Mouse (Mus musculus) heart, adult 2 months (tissue): Measurements from ENCODE around the gene Olfr71.

Experiments
- CTCF ChIP-seq: fragments of 200-600 bp; IDR thresholded peaks from 2 replicates; pipeline ENCODE4 v1.8.1; 2022; ENCODE audit warnings: antibody characterized with exemption, mild to moderate bottlenecking, moderate library complexity
- EP300 ChIP-seq: fragments of 200-500 bp; IDR thresholded peaks from 2 replicates; pipeline ENCODE4 v1.6.1; 2011; ENCODE audit warnings: low read depth, low read length, control low read depth; ENCODE audit not compliant: insufficient read depth
- POLR2A ChIP-seq: fragments of 200-500 bp; IDR thresholded peaks from 2 replicates; pipeline ENCODE4 v1.6.1; 2011; ENCODE audit warnings: mild to moderate bottlenecking, low read depth, low read length, control low read depth; ENCODE audit not compliant: insufficient read depth

DNA sequence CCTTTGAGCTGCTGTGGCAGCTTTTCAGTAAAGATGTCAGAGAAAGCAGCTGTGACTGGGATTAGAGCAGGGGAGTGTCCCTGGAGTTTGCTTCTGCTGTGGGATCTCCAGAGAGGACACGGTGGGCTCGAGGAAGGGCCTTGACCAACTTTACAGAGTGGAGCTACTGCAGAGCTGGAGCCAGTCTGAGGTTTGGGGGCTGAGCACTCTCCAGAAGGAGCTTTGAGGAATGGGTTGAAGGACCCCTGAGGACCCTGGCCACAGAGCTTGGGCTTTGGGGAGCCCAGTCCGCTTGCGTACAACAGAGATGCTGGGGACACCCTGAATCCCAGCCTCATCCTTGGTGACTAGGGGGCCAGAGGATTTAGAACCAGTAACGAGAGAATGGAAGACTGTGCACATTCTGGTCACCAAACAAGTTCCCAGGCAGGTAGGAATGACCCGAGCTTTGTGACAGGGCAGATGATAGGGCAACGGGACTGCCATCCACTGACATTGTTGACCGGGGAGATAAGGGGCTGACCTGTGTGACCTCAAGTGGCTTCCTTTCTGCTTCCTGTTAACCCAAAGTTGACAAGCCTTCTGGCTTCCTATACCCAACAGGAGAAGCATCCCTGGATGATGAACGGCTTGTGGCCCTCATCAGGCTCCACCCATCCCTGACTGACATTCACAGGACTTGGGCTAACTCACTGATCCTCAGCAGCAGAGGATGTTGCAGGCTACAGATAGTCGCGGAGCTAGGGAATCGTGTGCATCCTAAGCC, 16.4 kb upstream of the Olfr71 start:
- TF ChIP-seq EP300 (no peak), CTCF (no peak), POLR2A (no peak)
